Mouse (Mus musculus) lung, embryonic 15.5 days (tissue): Measurements from ENCODE around the gene Mettl7a2. TPM values are rescaled to one million over a fixed set of nuclear protein-coding genes. Genes with fewer than 3 reads are reported as not detected.
"Not testable (repeated sequence)": the region's sequence is repeated elsewhere in the genome, so short reads cannot be mapped to it uniquely, and the experiment has no call there.

Experiments used
- ATAC-seq: fragments of 200-750 bp; cut with Nextera tagmentation; 2 replicates; pipeline ENCODE4 v1.8.0; 2017; ENCODE audit warnings: moderate number of reproducible peaks, borderline replicate concordance; ENCODE audit not compliant: low FRiP score, low TSS enrichment; ENCODE audit errors: extremely low read depth
- H3K27ac ChIP-seq: fragments of 300-500 bp; sonication (generic); 2 replicates; pipeline ENCODE4 v1.5.1; 2015; ENCODE audit warnings: moderate library complexity, mild to moderate bottlenecking, inconsistent platforms
- H3K27me3 ChIP-seq: fragments of 300-500 bp; sonication (generic); 2 replicates; pipeline ENCODE4 v1.6.1; 2015; ENCODE audit warnings: inconsistent platforms
- H3K36me3 ChIP-seq: fragments of 300-500 bp; sonication (generic); 2 replicates; pipeline ENCODE4 v1.6.1; 2015; ENCODE audit warnings: inconsistent platforms
- H3K4me1 ChIP-seq: fragments of 300-500 bp; sonication (generic); 2 replicates; pipeline ENCODE4 v1.6.1; 2015; ENCODE audit warnings: inconsistent platforms
- H3K4me2 ChIP-seq: fragments of 300-500 bp; sonication (generic); 2 replicates; pipeline ENCODE4 v1.6.1; 2015; ENCODE audit warnings: inconsistent platforms, mild to moderate bottlenecking, moderate library complexity
- H3K4me3 ChIP-seq: fragments of 300-500 bp; sonication (generic); 2 replicates; pipeline ENCODE4 v1.5.1; 2015; ENCODE audit warnings: mild to moderate bottlenecking, inconsistent platforms
- H3K9ac ChIP-seq: fragments of 300-500 bp; sonication (generic); 2 replicates; pipeline ENCODE4 v1.6.1; 2015; ENCODE audit warnings: inconsistent platforms
- H3K9me3 ChIP-seq: fragments of 300-500 bp; sonication (generic); 2 replicates; pipeline ENCODE4 v1.6.1; 2016; ENCODE audit warnings: inconsistent platforms
- WGBS: fragments of 180-500 bp; shearing (Covaris S2); methylation state at CpG from one replicate; pipeline ENCODE4 v1.1.7; 2015; 5-methylcytosine and 5-hydroxymethylcytosine counted together
- polyA plus RNA-seq: library from polyadenylated mRNA; unstranded; fragments of >200 nt; fragmentation: Nextera tagmentation; extraction: Ambion mirVana; gene quantifications from 2 replicates; pipeline ENCODE4 v1.2.1, GENCODE M21; 2015

Gene Mettl7a2
- polyA plus RNA-seq, 1 experiment from 2014 or later: not detected

- Histone ChIP-seq H3K4me2 (no peak overlapping the region), H3K4me1 (peaks cover 24% of the 10 kb centered on the region), H3K9ac (no peak overlapping the region), H3K27me3 (no peaks in the 10 kb centered on the region), H3K4me3 (no peak overlapping the region), H3K36me3 (no peaks in the 10 kb centered on the region), H3K9me3 (no peaks in the 10 kb centered on the region), H3K27ac (peak overlapping the region; percentile 21; the same call in 1 of the 2 replicates)
- 47% methylated on average over 5 of the region's 5 CpGs for WGBS
- no peak for ATAC-seq
These were observed 31.9 kb upstream of the Mettl7a2 start for GRCm38 (mm10) chr15:100321134-100321533.

- peaks cover 15% of the 10 kb centered on the region for H3K4me1 ChIP-seq
- no peak overlapping the region for H3K9ac ChIP-seq
- no peaks in the 10 kb centered on the region for H3K27me3 ChIP-seq
- H3K36me3 ChIP-seq: no peaks in the 10 kb centered on the region
- no peak for ATAC-seq
- H3K9me3 ChIP-seq: no peaks in the 10 kb centered on the region
- H3K4me2 ChIP-seq: no peak overlapping the region
- H3K27ac ChIP-seq: no peak overlapping the region
- H3K4me3 ChIP-seq: no peak overlapping the region
- WGBS: 64% methylated on average over 12 of the region's 12 CpGs
These were observed 28.9 kb upstream of the Mettl7a2 start for GRCm38 (mm10) chr15:100324021-100324591.

GRCm38 (mm10) chr15:100325235-100325634, 27.8 kb upstream of the Mettl7a2 start:
- no peak overlapping the region for H3K4me3 ChIP-seq
- no peak overlapping the region for H3K9ac ChIP-seq
- no peaks in the 10 kb centered on the region for H3K36me3 ChIP-seq
- H3K4me1 ChIP-seq: peaks cover 11% of the 10 kb centered on the region
- H3K4me2 ChIP-seq: no peak overlapping the region
- no peaks in the 10 kb centered on the region for H3K9me3 ChIP-seq
- H3K27me3 ChIP-seq: no peaks in the 10 kb centered on the region
- H3K27ac ChIP-seq: no peak overlapping the region
- ATAC-seq: no peak
- 83% methylated on average over 3 of the region's 3 CpGs for WGBS

GRCm38 (mm10) chr15:100328089-100328488, 24.9 kb upstream of the Mettl7a2 start:
- not testable (repeated sequence) for H3K27me3 ChIP-seq, H3K4me1 ChIP-seq, H3K27ac ChIP-seq, H3K36me3 ChIP-seq, H3K9me3 ChIP-seq, H3K4me2 ChIP-seq, H3K4me3 ChIP-seq, H3K9ac ChIP-seq, ATAC-seq
- 59% methylated on average over 4 of the region's 4 CpGs for WGBS

- H3K9ac ChIP-seq, H3K27ac ChIP-seq, H3K4me2 ChIP-seq, H3K27me3 ChIP-seq, H3K4me3 ChIP-seq, H3K9me3 ChIP-seq, H3K4me1 ChIP-seq, H3K36me3 ChIP-seq, ATAC-seq: not testable (repeated sequence)
- whole genome bisulfite sequencing: 60% methylated on average over 10 of the region's 10 CpGs
These were observed 23.7 kb upstream of the Mettl7a2 start for GRCm38 (mm10) chr15:100329336-100329735.

GRCm38 (mm10) chr15:100330739-100331138, 22.3 kb upstream of the Mettl7a2 start:
- WGBS: 74% methylated on average over 7 of the region's 7 CpGs

GRCm38 (mm10) chr15:100332077-100332961, 20.7 kb upstream of the Mettl7a2 start:
- H3K9ac ChIP-seq, H3K4me3 ChIP-seq, H3K9me3 ChIP-seq, H3K4me1 ChIP-seq, H3K27me3 ChIP-seq, H3K36me3 ChIP-seq, H3K4me2 ChIP-seq, H3K27ac ChIP-seq: not testable (repeated sequence)
- peak; percentile 39; the same call in 1 of the 2 replicates for ATAC-seq
- 39% methylated on average over 3 of the region's 10 CpGs for WGBS

More at GRCm38 (mm10) chr15:100330739-100331138, 22.3 kb upstream of the Mettl7a2 start:
- no peak overlapping the region for H3K27ac ChIP-seq
- no peak for ATAC-seq
- H3K36me3 ChIP-seq: no peaks in the 10 kb centered on the region
- no peak overlapping the region for H3K4me3 ChIP-seq
- no peaks in the 10 kb centered on the region for H3K4me1 ChIP-seq
- no peaks in the 10 kb centered on the region for H3K9me3 ChIP-seq
- no peaks in the 10 kb centered on the region for H3K27me3 ChIP-seq
- no peak overlapping the region for H3K9ac ChIP-seq
- no peak overlapping the region for H3K4me2 ChIP-seq

GRCm38 (mm10) chr15:100334629-100335028, 18.4 kb upstream of the Mettl7a2 start, which contains the start of gene Mettl7a3:
TSS of gene Mettl7a3 (plus strand) at chr15:100334929.
- 73% methylated on average over 10 of the region's 10 CpGs for WGBS
- Histone ChIP-seq H3K36me3 (no peaks in the 10 kb centered on the region), H3K4me1 (no peaks in the 10 kb centered on the region), H3K4me2 (no peak within 1 kb of the TSS), H3K4me3 (no peak within 1 kb of the TSS), H3K9me3 (no peaks in the 10 kb centered on the region), H3K27me3 (no peaks in the 10 kb centered on the region), H3K9ac (no peak within 1 kb of the TSS), H3K27ac (no peak within 1 kb of the TSS)
- ATAC-seq: no peak

- H3K27ac ChIP-seq, H3K4me3 ChIP-seq, H3K9ac ChIP-seq, H3K4me1 ChIP-seq, H3K36me3 ChIP-seq, H3K4me2 ChIP-seq, ATAC-seq, H3K27me3 ChIP-seq, H3K9me3 ChIP-seq: not testable (repeated sequence)
These were observed 15.7 kb upstream of the Mettl7a2 start for GRCm38 (mm10) chr15:100337328-100337727.

GRCm38 (mm10) chr15:100337847-100338246, 15.2 kb upstream of the Mettl7a2 start:
- H3K4me3 ChIP-seq, H3K27ac ChIP-seq, H3K9ac ChIP-seq, H3K36me3 ChIP-seq, H3K9me3 ChIP-seq, H3K4me1 ChIP-seq, H3K4me2 ChIP-seq, H3K27me3 ChIP-seq: not testable (repeated sequence)
- 23% methylated on average over 10 of the region's 10 CpGs for WGBS
- peak; percentile 32; the same call in 1 of the 2 replicates for ATAC-seq

- H3K27ac ChIP-seq: peak overlapping the region; percentile 29; the same call in 1 of the 2 replicates
- not testable (repeated sequence) for H3K4me3 ChIP-seq, H3K9me3 ChIP-seq, H3K36me3 ChIP-seq, H3K9ac ChIP-seq, ATAC-seq, H3K4me1 ChIP-seq, H3K4me2 ChIP-seq, H3K27me3 ChIP-seq
- 41% methylated on average over 5 of the region's 5 CpGs for WGBS
These were observed 11.6 kb upstream of the Mettl7a2 start for GRCm38 (mm10) chr15:100341314-100341980.

GRCm38 (mm10) chr15:100345484-100345883, 7.5 kb upstream of the Mettl7a2 start:
- H3K4me3 ChIP-seq: no peak overlapping the region
- no peaks in the 10 kb centered on the region for H3K36me3 ChIP-seq
- no peak overlapping the region for H3K9ac ChIP-seq
- H3K27me3 ChIP-seq: no peaks in the 10 kb centered on the region
- no peaks in the 10 kb centered on the region for H3K9me3 ChIP-seq
- 0 out of 2 replicates have a peak, but pooled peaks cover 3% of the 10 kb centered on the region for H3K4me1 ChIP-seq
- ATAC-seq: no peak
- H3K27ac ChIP-seq: no peak overlapping the region
- no peak overlapping the region for H3K4me2 ChIP-seq
